Mouse (Mus musculus): Measurements from ENCODE around the gene Bhlha9. TPM values are rescaled to one million over a fixed set of nuclear protein-coding genes. Genes with fewer than 3 reads are reported as not detected.

Bhlha9 gene
- total RNA-seq, 2 experiments from 2014 or later: 3.8 to 5.4 TPM

Other genes with a start within 250 kb of the Bhlha9 start
- gene Abr, start 50.2 kb upstream of the Bhlha9 start, total RNA-seq (2021): 100 to 1,000 TPM; 299 to 308 TPM
- under 1 TPM; 0.60 to 0.62 TPM for gene Trarg1, start 7.3 kb downstream of the Bhlha9 start, total RNA-seq (2021)
- gene Gosr1, start 91.1 kb downstream of the Bhlha9 start, total RNA-seq (2021): 10 to 100 TPM; 35.6 to 43.9 TPM
- 10 to 100 TPM; 78.0 to 78.1 TPM for gene Cpd, start 174.5 kb downstream of the Bhlha9 start, total RNA-seq (2021)
- not detected for gene Tmigd1, start 229.7 kb downstream of the Bhlha9 start, total RNA-seq (2021)

Measured in layer of hippocampus, postnatal 10 days (tissue).